Mouse (Mus musculus): ENCODE data around the gene Gcgr. TPM values are rescaled to one million over a fixed set of nuclear protein-coding genes. Genes with fewer than 3 reads are reported as not detected.
"Not testable (repeated sequence)": the region's sequence is repeated elsewhere in the genome, so short reads cannot be mapped to it uniquely, and the experiment has no call there.

The Gcgr gene
- polyA plus RNA-seq, 1 experiment from 2014 or later, result 0.17 TPM

DNA sequence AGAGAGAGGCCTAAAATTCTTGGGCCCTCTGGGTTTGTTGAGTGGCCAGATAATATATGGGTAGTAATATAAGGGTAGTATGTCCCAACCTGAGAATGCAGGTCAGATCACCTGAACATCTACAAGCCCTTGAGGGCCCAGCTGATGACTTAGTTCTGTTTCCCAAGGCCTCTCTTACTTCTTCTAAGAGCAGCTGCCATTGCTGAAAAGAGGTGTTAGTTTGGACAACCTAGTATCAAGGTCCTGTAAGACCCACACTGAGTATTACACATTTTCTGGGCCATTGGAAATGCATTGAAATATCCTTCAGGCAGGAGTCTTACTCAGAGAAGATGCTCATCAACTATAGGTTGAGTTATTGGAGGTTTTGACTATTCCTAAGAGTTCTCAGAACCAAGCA lies 45.4 kb downstream of the Gcgr start:
- Histone ChIP-seq H3K9me3 (no peaks in the 10 kb centered on the region), H3K4me3 (no peak overlapping the region), H3K9ac (no peak overlapping the region), H3K27ac (no peak overlapping the region), H3K27me3 (replicated peaks) (no peaks in the 10 kb centered on the region), H3K4me2 (no peak overlapping the region), H3K36me3 (replicated peaks) (peaks cover 22% of the 10 kb centered on the region), H3K4me1 (peaks cover 41% of the 10 kb centered on the region)
- no peak for ATAC-seq (replicated peaks)

DNA sequence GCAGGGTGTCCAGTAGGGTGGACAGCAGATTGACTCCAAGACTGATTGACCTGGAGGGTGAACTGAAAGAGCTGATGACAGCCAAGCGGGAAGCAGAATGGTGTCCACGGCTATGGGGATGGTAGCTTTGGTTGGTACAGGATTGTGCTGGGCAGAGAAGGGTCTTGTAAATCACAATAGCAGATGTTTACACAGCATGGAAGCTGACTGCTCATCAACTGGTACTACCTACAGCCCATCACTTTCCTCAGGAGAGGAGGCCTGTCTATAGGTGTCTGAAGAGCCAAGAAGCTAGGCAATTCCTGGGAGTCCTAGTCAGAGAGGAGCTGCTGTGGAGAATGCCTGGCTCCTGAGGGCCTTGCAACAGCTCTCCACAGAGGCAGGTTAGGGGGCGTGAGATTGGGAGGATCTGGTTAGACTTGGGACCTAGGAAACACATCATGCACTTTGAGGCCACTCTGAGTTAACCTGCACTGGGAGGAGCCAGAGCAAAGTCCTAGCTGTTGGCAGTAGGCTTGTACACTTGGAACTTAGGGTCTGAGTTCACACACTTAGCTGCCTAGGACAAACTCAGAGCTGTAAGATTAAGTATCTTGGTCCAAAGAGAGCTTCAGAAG lies 46.0 kb downstream of the Gcgr start:
- WGBS, result 83% methylated on average over 3 of the region's 3 CpGs
- ATAC-seq (replicated peaks), result no peak
- peaks cover 35% of the 10 kb centered on the region for H3K4me1 ChIP-seq
- no peak overlapping the region for H3K9ac ChIP-seq
- no peaks in the 10 kb centered on the region for H3K27me3 ChIP-seq (replicated peaks)
- no peaks in the 10 kb centered on the region for H3K9me3 ChIP-seq
- H3K4me2 ChIP-seq, result no peak overlapping the region
- H3K27ac ChIP-seq, result no peak overlapping the region
- H3K36me3 ChIP-seq (replicated peaks), result peaks cover 19% of the 10 kb centered on the region
- no peak overlapping the region for H3K4me3 ChIP-seq

DNA sequence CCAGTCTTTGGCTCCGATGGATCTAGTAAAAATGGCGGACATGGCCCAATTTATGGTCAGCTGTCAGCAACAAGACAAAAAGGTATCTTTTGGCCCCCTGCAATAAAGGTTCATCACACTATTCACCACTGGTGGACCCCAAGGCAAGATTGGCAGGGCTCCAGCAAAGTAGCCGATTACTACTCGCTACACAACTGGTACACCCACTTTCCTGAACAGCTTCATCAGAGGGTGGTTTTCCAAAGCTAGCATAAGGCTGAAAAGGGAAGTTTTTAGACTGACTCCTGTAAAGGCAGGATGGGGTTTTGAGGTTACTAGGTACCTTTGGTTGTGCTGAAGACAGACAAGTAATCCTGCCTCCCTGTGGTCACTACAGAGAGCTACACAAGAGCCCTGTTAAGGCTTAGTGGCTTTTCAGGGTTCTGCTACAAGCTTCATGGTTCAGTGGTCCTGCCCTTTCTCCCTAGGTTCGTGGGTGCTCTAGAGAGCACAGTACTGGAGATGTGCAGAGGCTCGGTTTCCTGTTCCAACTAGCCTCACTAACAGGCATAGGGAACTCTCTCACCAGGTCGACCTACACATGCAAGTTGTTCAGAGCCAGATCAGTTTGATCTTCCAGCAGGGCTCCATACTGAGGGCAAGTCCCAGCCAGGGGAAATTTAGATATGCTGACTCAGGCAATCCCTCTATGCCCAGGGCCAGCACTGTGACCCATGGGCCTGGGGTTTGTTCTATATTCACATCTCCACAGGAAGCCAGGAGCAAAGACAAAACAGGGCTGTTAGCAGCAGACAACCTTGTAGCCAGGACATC lies 46.9 kb downstream of the Gcgr start:
- no peak overlapping the region for H3K4me3 ChIP-seq
- no peaks in the 10 kb centered on the region for H3K9me3 ChIP-seq
- no peak overlapping the region for H3K4me2 ChIP-seq
- peaks cover 36% of the 10 kb centered on the region for H3K4me1 ChIP-seq
- 75% methylated on average over 7 of the region's 7 CpGs for WGBS
- H3K9ac ChIP-seq, result no peak overlapping the region
- H3K27me3 ChIP-seq (replicated peaks), result no peaks in the 10 kb centered on the region
- H3K27ac ChIP-seq, result no peak overlapping the region
- H3K36me3 ChIP-seq (replicated peaks), result peaks cover 19% of the 10 kb centered on the region
- ATAC-seq (replicated peaks), result no peak

DNA sequence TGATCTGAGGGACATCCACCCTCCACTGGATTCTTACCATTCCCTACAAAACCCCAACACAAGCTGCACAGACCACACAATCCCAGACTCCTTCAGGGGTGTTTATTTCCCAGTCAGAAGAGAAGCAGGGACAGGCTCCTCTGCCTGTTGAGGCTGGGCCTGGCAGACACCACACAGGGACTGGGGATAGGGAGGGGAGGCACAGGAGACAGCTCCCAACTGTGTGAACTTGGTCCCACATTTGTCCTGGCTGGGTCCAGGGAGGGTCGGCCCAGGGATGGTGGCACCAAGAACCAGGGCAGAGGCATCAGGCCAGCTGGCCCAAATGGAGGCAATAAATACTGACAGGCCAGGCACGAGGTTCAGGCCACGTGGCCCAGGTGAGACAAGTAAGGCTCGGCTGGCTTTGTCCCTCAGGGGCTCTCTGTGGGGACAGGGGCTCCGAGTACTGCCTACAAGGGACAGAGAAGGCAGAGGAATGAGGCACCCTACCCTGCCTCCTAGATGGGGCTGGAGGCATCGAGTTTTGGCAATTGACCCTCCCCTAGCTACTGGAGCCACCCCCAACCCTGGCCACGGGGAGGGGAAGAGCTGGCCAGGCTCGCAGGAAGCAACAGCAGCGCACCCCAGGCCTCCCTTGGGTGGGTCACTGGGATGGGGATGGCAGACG lies 47.7 kb downstream of the Gcgr start:
- Histone ChIP-seq H3K4me3 (no peak overlapping the region), H3K36me3 (replicated peaks) (peaks cover 19% of the 10 kb centered on the region), H3K27me3 (replicated peaks) (no peaks in the 10 kb centered on the region), H3K4me1 (peaks cover 37% of the 10 kb centered on the region), H3K4me2 (no peak overlapping the region), H3K9ac (no peak overlapping the region), H3K9me3 (no peaks in the 10 kb centered on the region), H3K27ac (no peak overlapping the region)
- no peak for ATAC-seq (replicated peaks)
- WGBS, result 89% methylated on average over 10 of the region's 10 CpGs

DNA sequence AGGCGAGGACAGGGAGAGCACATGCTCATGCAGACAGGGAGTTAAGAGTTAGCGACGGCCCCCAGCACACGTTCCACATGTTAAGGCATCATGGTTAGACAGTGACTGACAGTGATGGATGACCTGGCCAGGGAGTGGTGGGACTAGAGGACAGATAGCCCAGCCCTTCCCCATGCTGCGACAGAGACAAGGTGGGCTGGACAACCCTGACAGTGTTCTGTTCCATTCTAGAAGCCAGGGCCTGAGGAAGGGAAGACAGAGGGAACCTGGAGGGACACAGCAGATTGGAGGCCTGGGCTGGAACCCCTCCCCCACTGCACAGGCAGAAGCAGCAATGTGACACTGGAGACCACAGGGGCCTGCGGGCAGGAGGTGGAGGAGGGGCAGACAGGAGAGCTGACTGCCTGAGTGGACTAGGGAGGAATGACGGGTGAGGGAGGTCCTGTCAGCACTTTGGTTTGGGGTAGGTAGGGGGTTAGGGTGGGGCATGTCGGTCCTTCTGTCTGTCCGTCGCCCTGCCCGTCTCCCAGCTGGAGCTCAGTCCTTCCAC lies 48.3 kb downstream of the Gcgr start:
- Histone ChIP-seq H3K4me3 (no peak overlapping the region), H3K9me3 (no peaks in the 10 kb centered on the region), H3K36me3 (replicated peaks) (peaks cover 19% of the 10 kb centered on the region), H3K4me1 (peaks cover 36% of the 10 kb centered on the region), H3K27ac (no peak overlapping the region), H3K9ac (no peak overlapping the region), H3K4me2 (no peak overlapping the region), H3K27me3 (replicated peaks) (no peaks in the 10 kb centered on the region)
- ATAC-seq (replicated peaks), result no peak
- 87% methylated on average over 11 of the region's 11 CpGs for WGBS

DNA sequence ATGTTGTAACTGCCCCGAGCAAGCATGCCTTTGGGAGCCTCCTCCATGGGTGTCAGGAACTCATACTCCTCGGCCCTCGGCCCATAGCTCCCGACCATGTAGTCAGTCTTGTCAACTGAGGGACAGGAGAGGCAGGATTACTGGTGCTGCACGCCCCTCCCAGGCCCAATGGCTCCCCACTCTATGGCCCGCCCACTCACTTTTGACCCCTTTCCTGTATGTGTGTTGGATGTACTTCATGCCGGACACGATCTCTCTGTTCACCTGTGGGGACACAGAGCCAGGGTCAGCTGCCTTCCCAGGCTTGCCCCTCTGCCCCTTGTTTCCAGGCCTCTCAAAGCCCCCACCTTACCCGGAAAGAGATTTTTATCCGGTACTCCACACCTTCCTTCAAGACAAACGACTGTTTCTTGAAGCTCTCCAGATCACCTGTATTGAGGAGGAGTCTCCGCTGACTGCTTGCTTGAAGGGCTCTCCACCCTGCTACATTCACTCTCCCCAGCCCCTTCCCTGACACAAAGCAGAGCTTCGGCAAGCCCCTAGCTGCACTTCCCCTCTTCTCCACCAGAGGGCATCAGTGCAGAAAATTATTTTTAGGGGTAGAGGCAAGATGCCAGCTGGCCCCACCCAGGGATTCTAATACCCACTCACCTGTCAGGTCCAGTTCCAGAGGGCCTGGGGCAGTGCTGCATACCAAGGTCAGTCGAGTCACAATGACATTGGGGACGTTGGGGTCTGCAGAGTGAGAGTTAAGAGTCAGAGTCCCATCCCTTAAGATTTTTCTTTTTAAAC lies 49.0 kb downstream of the Gcgr start:
- H3K4me1 ChIP-seq, result peaks cover 29% of the 10 kb centered on the region
- H3K9ac ChIP-seq, result peak overlapping the region; percentile 92; the same call in 1 of the 2 replicates
- no peaks in the 10 kb centered on the region for H3K27me3 ChIP-seq (replicated peaks)
- H3K36me3 ChIP-seq (replicated peaks), result peaks cover 19% of the 10 kb centered on the region
- 65% methylated on average over 15 of the region's 15 CpGs for WGBS
- no peaks in the 10 kb centered on the region for H3K9me3 ChIP-seq
- H3K4me3 ChIP-seq, result peak overlapping the region; percentile 90
- peak overlapping the region; percentile 98 for H3K4me2 ChIP-seq
- no peak for ATAC-seq (replicated peaks)
- peak overlapping the region; percentile 95 for H3K27ac ChIP-seq

DNA sequence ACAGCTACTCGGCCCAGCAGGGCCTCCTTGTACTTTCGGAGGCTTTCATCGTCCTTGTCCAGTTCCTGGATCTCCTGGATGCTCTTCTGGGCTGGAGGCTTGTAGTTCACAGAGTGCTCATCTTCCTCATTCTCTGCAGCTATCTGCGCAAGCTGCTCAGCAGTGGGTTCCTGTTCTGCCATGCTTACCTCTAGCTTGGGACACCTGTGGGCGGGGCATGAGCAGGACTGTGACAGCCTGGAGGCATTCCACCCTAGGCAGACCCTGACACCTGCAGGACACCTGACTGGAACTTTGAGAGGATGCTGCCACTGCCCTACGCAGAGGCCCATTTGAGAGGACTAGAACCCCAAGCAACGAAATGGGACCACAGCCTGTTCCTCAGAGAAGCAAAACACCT lies 49.7 kb downstream of the Gcgr start:
- Histone ChIP-seq H3K4me1 (peaks cover 28% of the 10 kb centered on the region), H3K4me2 (peak overlapping the region; percentile 98), H3K27ac (peak overlapping the region; percentile 95), H3K9ac (peak overlapping the region; percentile 92), H3K9me3 (no peaks in the 10 kb centered on the region), H3K27me3 (replicated peaks) (no peaks in the 10 kb centered on the region), H3K36me3 (replicated peaks) (peaks cover 23% of the 10 kb centered on the region), H3K4me3 (peak overlapping the region; percentile 90)
- no peak for ATAC-seq (replicated peaks)
- WGBS, result 64% methylated on average over 7 of the region's 7 CpGs

DNA sequence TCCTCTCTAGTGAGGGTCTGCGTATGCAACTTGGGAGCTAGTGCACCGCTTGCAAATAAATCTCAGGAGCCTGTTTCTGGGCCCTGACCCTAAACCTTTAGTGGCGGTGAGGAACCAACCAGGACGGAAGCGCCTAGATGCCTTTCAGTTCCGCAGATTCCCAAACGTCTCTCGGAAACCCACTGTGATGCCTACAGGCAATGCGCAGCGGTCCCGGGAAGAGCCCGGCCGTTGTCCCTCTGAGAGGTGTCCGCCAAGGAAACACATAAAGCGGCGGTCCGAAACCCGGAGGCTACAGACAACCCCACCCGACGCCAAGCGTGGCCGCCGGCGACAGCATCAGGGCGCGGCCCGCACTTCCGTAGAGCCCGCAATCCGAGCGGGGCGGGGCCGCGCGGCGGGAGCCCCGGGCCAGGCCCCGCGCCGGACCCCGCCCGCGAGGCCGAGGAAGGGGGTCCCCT lies 50.4 kb downstream of the Gcgr start:
- peak overlapping the region; percentile 95 for H3K27ac ChIP-seq
- peak overlapping the region; percentile 98 for H3K4me2 ChIP-seq
- H3K9ac ChIP-seq, result peak overlapping the region; percentile 92
- peaks cover 28% of the 10 kb centered on the region for H3K36me3 ChIP-seq (replicated peaks)
- ATAC-seq (replicated peaks), result peak; percentile 44
- no peaks in the 10 kb centered on the region for H3K9me3 ChIP-seq
- H3K4me3 ChIP-seq, result peak overlapping the region; percentile 90
- H3K4me1 ChIP-seq, result peaks cover 28% of the 10 kb centered on the region
- WGBS, result under 1% methylated on average over 25 of the region's 44 CpGs
- H3K27me3 ChIP-seq (replicated peaks), result no peaks in the 10 kb centered on the region

DNA sequence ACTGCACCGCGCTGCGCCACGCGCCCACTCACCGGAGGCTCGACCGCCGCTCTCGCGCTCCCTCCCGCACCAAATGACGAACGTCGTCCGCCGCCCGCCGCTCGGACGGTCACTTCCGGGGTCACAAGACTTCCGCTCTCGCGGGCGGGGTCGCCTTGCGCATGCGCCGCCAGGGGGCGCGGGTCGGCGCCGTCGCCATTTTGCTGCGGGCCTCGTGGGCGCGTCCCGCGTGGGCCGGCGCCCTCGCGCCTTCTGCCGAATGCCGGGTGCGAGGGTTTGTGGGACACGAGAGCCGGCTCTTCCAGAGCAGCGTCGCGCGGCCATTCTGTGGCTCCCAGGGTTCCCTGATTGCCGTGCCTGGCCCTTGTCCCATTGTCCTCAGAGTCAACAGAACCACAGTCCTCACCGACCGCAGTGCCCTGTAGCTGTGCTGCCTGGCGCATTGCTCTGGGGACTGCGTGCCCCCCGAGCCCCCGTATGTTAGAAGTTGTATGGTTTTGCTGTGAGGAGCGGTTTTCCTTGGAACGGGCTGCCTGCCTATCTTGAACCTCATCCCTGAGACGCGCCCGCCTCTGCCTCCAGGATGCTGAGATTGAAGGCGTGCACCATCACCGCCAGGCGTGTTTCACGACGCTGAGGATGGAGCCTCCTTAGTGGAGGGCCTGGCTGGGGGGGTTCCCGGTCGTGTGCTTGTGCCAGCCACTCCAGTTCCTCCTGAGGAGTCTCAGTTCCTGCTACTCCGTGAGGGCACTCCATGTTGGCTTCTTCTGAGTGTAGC lies 51.2 kb downstream of the Gcgr start, which contains the start of gene Arhgdia:
Gene Arhgdia (minus strand): TSS at position 135 of the 778 bp plus-strand sequence.
- H3K36me3 ChIP-seq (replicated peaks), result peaks cover 36% of the 10 kb centered on the region
- peak within 1 kb of the TSS; percentile 95 for H3K27ac ChIP-seq
- H3K27me3 ChIP-seq (replicated peaks), result no peaks in the 10 kb centered on the region
- H3K9ac ChIP-seq, result peak within 1 kb of the TSS; percentile 92
- H3K9me3 ChIP-seq, result no peaks in the 10 kb centered on the region
- ATAC-seq (replicated peaks), result peak; percentile 73
- WGBS, result 5% methylated on average over 65 of the region's 75 CpGs
- H3K4me2 ChIP-seq, result peak within 1 kb of the TSS; percentile 98
- H3K4me1 ChIP-seq, result peaks cover 28% of the 10 kb centered on the region
- H3K4me3 ChIP-seq, result peak within 1 kb of the TSS; percentile 90

DNA sequence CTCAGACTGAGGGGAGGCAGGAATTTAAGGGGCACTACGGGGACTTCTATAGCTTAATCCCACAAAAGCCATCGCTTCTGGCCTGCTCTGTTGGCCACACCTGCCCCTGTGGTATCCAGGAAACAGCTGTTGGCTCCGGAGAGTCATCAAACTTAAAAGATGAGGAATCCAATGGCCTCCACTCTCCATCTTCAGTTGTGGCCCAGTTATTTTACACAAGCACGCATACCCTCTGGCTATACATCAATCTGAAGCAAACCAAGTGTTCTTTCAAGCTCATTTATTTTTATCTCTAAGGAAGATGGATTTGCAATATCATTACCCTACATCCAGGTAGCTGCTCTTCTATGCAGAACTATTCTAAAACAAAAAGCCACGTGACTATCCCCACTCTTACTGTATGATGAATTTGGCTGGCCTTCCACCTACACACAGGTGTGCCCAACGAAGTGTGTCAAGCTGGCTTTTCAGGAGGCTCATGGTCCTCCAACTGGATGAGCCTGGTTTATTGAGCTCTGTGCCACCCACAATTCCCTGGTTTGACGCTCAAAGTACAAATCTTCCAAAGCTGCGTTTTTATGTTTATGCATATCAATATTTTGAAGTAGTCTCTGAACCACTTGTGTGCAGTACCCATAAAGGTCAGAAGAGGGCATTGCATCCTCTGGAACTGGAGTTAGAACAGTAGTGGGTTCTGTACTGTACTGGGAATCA lies 51.9 kb downstream of the Gcgr start:
- Histone ChIP-seq H3K36me3 (replicated peaks) (peaks cover 42% of the 10 kb centered on the region), H3K4me3 (peak overlapping the region; percentile 90), H3K27me3 (replicated peaks) (no peaks in the 10 kb centered on the region), H3K9ac (peak overlapping the region; percentile 92), H3K4me1 (peaks cover 28% of the 10 kb centered on the region), H3K4me2 (peak overlapping the region; percentile 98), H3K9me3 (no peaks in the 10 kb centered on the region), H3K27ac (peak overlapping the region; percentile 95)
- ATAC-seq (replicated peaks), result no peak
- WGBS, result 69% methylated on average over 8 of the region's 8 CpGs

DNA sequence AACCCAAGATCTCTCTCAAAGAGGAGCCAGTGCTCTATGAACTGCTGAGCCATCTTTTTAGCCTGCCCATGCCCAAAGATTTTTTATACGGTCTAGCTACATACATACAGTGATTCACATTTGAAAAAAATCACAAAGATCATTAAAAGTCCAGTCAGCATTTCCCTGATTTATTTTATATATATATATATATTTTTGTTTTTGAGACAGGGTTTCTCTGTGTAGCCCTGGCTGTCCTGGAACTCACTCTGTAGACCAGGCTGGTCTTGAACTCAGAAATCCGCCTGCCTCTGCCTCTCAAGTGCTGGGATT lies 52.4 kb downstream of the Gcgr start:
- not testable (repeated sequence) for H3K27me3 ChIP-seq (replicated peaks); H3K4me3 ChIP-seq; H3K4me2 ChIP-seq; H3K9me3 ChIP-seq; H3K9ac ChIP-seq; ATAC-seq (replicated peaks)
- 88% methylated on average over 2 of the region's 2 CpGs for WGBS
- peaks cover 28% of the 10 kb centered on the region for H3K4me1 ChIP-seq
- peaks cover 44% of the 10 kb centered on the region for H3K36me3 ChIP-seq (replicated peaks)
- H3K27ac ChIP-seq, result peak overlapping the region; percentile 95; the same call in 1 of the 2 replicates
